Mouse (Mus musculus) liver, postnatal 0 days (tissue): ENCODE data around the gene Osbpl7.

ENCODE experiments used
- CTCF ChIP-seq: sonication (generic); IDR thresholded peaks from 2 replicates; pipeline ENCODE4 v1.5.1; 2016; ENCODE audit warnings: antibody characterized with exemption, low read depth
- EP300 ChIP-seq: IDR thresholded peaks from 2 replicates; pipeline ENCODE4 v1.6.1; 2016; ENCODE audit warnings: antibody characterized with exemption, low read depth, mild to moderate bottlenecking

- no peak for TF ChIP-seq EP300
- TF ChIP-seq CTCF: peak; percentile 89
Measured at GRCm38 (mm10) chr11:97101722-97102121, 51.3 kb downstream of the Osbpl7 start.
